ENCODE assay signal across 9 mouse cellular contexts in genomic region chr14:57133161-57133661, GRCm38 (mm10). TPM values are rescaled to one million over a fixed set of nuclear protein-coding genes. Genes with fewer than 3 reads are reported as not detected.
DNase-seq lines count a peak whose midpoint lies in the region; ATAC-seq and TF ChIP-seq lines count a peak whose summit lies in the region.
"Had no signal": no experiment of that assay in that cellular context is flagged by ENCODE, and none has a peak within 500 bp of the region (broad histone marks: within the 10 kb centered on the region; RNA-seq: fewer than 3 reads in every experiment).

TSS of gene Gjb6 (minus strand) at chr14:57133611.

- no peak for TF ChIP-seq CTCF in forebrain, postnatal 0 days (IDR thresholded peaks at IDR 0.05; ENCODE audit: low read depth)

- WGBS in heart, embryonic 15.5 days, result 4% methylated on average over 33 of the region's 33 CpGs
- WGBS in forebrain, postnatal 0 days, result 2% methylated on average over 33 of the region's 33 CpGs
- whole genome bisulfite sequencing in limb, embryonic 12.5 days, result 2% methylated on average over 33 of the region's 33 CpGs

- H3K4me1 ChIP-seq in heart, embryonic 15.5 days (replicated peaks), result peaks cover 7% of the 10 kb centered on the region
- no peaks in the 10 kb centered on the region for H3K4me1 ChIP-seq in forebrain, postnatal 0 days (ENCODE audit: insufficient read depth)
- peaks cover 23% of the 10 kb centered on the region for H3K4me1 ChIP-seq in limb, embryonic 12.5 days (replicated peaks)

- peak within 1 kb of the TSS; percentile 63 for H3K4me2 ChIP-seq in heart, embryonic 15.5 days
- H3K4me2 ChIP-seq in forebrain, postnatal 0 days (ENCODE audit: low read depth), result peak within 1 kb of the TSS; percentile 77
- H3K4me2 ChIP-seq in limb, embryonic 12.5 days, result peak within 1 kb of the TSS; percentile 79

- peaks cover 73% of the 10 kb centered on the region for H3K27me3 ChIP-seq in heart, embryonic 15.5 days
- peaks cover 24% of the 10 kb centered on the region for H3K27me3 ChIP-seq in forebrain, postnatal 0 days (ENCODE audit: insufficient read depth, low read length)
- peaks cover 61% of the 10 kb centered on the region for H3K27me3 ChIP-seq in limb, embryonic 12.5 days

- DNase-seq in heart, postnatal 14 days, result no peak
- DNase-seq in R1 (ENCODE audit: low read depth, low spot score), result peak; percentile 8
- no peak for DNase-seq in forebrain, postnatal 0 days
- DNase-seq in right cerebral cortex, postnatal 14 days, result peak; percentile 21
- DNase-seq in adrenal gland, postnatal 25 days, result no peak

- H3K9ac ChIP-seq in heart, embryonic 15.5 days, result no peak within 1 kb of the TSS
- peak within 1 kb of the TSS; percentile 18 for H3K9ac ChIP-seq in forebrain, postnatal 0 days
- peak within 1 kb of the TSS; percentile 40 for H3K9ac ChIP-seq in limb, embryonic 12.5 days (replicated peaks)

- H3K36me3 ChIP-seq in heart, embryonic 15.5 days, result no peaks in the 10 kb centered on the region
- H3K36me3 ChIP-seq in forebrain, postnatal 0 days (ENCODE audit: insufficient read depth), result no peaks in the 10 kb centered on the region
- H3K36me3 ChIP-seq in limb, embryonic 12.5 days, result no peaks in the 10 kb centered on the region

- intact Hi-C loops in heart, postnatal 14 days (cut with DNase I), result no loop called here

- peak within 1 kb of the TSS; percentile 37 for H3K4me3 ChIP-seq in heart, embryonic 15.5 days
- peak within 1 kb of the TSS; percentile 39 for H3K4me3 ChIP-seq in forebrain, postnatal 0 days (ENCODE audit: low read depth, low read length)
- H3K4me3 ChIP-seq in limb, embryonic 12.5 days (replicated peaks), result peak within 1 kb of the TSS; percentile 42

- no peaks in the 10 kb centered on the region for H3K9me3 ChIP-seq in heart, embryonic 15.5 days (replicated peaks)
- H3K9me3 ChIP-seq in forebrain, postnatal 0 days (ENCODE audit: low read length), result no peaks in the 10 kb centered on the region
- no peaks in the 10 kb centered on the region for H3K9me3 ChIP-seq in limb, embryonic 12.5 days

- H3K27ac ChIP-seq in heart, embryonic 15.5 days, result no peak within 1 kb of the TSS
- H3K27ac ChIP-seq in forebrain, postnatal 0 days (ENCODE audit: low read depth, low read length), result no peak within 1 kb of the TSS
- no peak within 1 kb of the TSS for H3K27ac ChIP-seq in limb, embryonic 12.5 days

- no peak for ATAC-seq in heart, embryonic 15.5 days (replicated peaks; ENCODE audit: insufficient number of reproducible peaks, insufficient read depth, low FRiP score, low read depth)
- peak; percentile 50 for ATAC-seq in forebrain, postnatal 0 days
- ATAC-seq in limb, embryonic 12.5 days (ENCODE audit: insufficient number of reproducible peaks, insufficient read depth, low FRiP score, low TSS enrichment, low read depth), result no peak
- ATAC-seq in megakaryocyte progenitor cell, adult 5-6 weeks (replicated peaks; ENCODE audit: poor library complexity), result no peak

RNA-seq across cellular contexts. Expression of gene Gjb6, which starts in this region (rescaled TPM):
- polyA plus RNA-seq in heart, embryonic 15.5 days (2015; fragmentation: Nextera tagmentation; extraction: Ambion mirVana), result not detected in 2 replicates
- not detected for total RNA-seq in heart, postnatal 14 days (2021)
- 13.8 and 18.3 TPM in 2 replicates for total RNA-seq in forebrain, postnatal 0 days (2014; rRNA removed)
- polyA plus RNA-seq in forebrain, postnatal 0 days (2015; fragmentation: Nextera tagmentation; extraction: Ambion mirVana), result 18.1 and 18.7 TPM in 2 replicates
- 24.7 and 27.4 TPM in 2 replicates for polyA plus RNA-seq in limb, embryonic 12.5 days (2016; fragmentation: Nextera tagmentation; extraction: Ambion mirVana)
- total RNA-seq in megakaryocyte progenitor cell, adult 5-6 weeks (2015), result not detected in 2 replicates
- total RNA-seq in megakaryocyte progenitor cell, adult 5-6 weeks (2017), result not detected in 2 replicates
- not detected in 2 replicates for total RNA-seq in adrenal gland, postnatal 25 days (2021)
- total RNA-seq: hematopoietic stem cell, adult 5-6 weeks had no signal

Comparison
In these comparisons a context has a peak if more than half of its experiments do, and no peak if none do; other contexts are left out.
1. RNA of gene Gjb6 (total RNA-seq): 13.8 to 18.3 TPM in forebrain, postnatal 0 days; not detected in heart, postnatal 14 days, not detected in megakaryocyte progenitor cell, adult 5-6 weeks and not detected in adrenal gland, postnatal 25 days; every median in the first group is over 10 times any median in the second.
2. RNA of gene Gjb6 (polyA plus RNA-seq): 24.7 to 27.4 TPM in limb, embryonic 12.5 days and 18.1 to 18.7 TPM in forebrain, postnatal 0 days; not detected in heart, embryonic 15.5 days; every median in the first group is over 10 times any median in the second.
3. DNase-seq: peak in R1 (single experiment) and right cerebral cortex, postnatal 14 days (single experiment); none in heart, postnatal 14 days (0 of 2), forebrain, postnatal 0 days (single experiment) and adrenal gland, postnatal 25 days (single experiment).
4. Peak in every context shown above with its lines, with median percentiles within 50 percentile points of each other: H3K4me2 ChIP-seq and H3K4me3 ChIP-seq.